Mouse (Mus musculus) intestine, embryonic 16.5 days (tissue): ENCODE results near the gene E130114P18Rik. TPM values are rescaled to one million over a fixed set of nuclear protein-coding genes. Genes with fewer than 3 reads are reported as not detected.

Experiments
- ATAC-seq: fragments of 200-750 bp; cut with Nextera tagmentation; 2 replicates; pipeline ENCODE4 v1.8.0; 2017; ENCODE audit warnings: moderate TSS enrichment, moderate library complexity
- H3K27ac ChIP-seq: fragments of 300-500 bp; sonication (generic); 2 replicates; pipeline ENCODE4 v1.5.1; 2014; ENCODE audit warnings: mild to moderate bottlenecking, low read length
- H3K27me3 ChIP-seq: fragments of 300-500 bp; sonication (generic); replicated peaks from 2 replicates; pipeline ENCODE4 v1.6.1; 2014; ENCODE audit warnings: low read length, control low read depth, mixed read lengths; ENCODE audit not compliant: control insufficient read depth, insufficient read depth
- H3K36me3 ChIP-seq: fragments of 300-500 bp; sonication (generic); 2 replicates; pipeline ENCODE4 v1.6.1; 2014; ENCODE audit warnings: low read length, control low read depth; ENCODE audit not compliant: control insufficient read depth, insufficient read depth
- H3K4me1 ChIP-seq: fragments of 300-500 bp; sonication (generic); 2 replicates; pipeline ENCODE4 v1.6.1; 2014; ENCODE audit warnings: low read length, control low read depth, mixed read lengths; ENCODE audit not compliant: control insufficient read depth, insufficient read depth
- H3K4me2 ChIP-seq: fragments of 300-500 bp; sonication (generic); 2 replicates; pipeline ENCODE4 v1.6.1; 2014; ENCODE audit warnings: low read depth, low read length, control low read depth
- H3K4me3 ChIP-seq: fragments of 300-500 bp; sonication (generic); 2 replicates; pipeline ENCODE4 v1.5.1; 2014; ENCODE audit warnings: mild to moderate bottlenecking, low read length
- H3K9ac ChIP-seq: fragments of 300-500 bp; sonication (generic); 2 replicates; pipeline ENCODE4 v1.6.1; 2014; ENCODE audit warnings: low read depth, low read length
- H3K9me3 ChIP-seq: fragments of 300-500 bp; sonication (generic); 2 replicates; pipeline ENCODE4 v1.6.1; 2016; ENCODE audit warnings: low read length, control low read depth; ENCODE audit not compliant: control insufficient read depth
- WGBS: fragments of 180-500 bp; shearing (Covaris S2); extraction: QIAGEN DNeasy Blood & Tissue Kit; methylation state at CpG from one replicate; pipeline ENCODE4 v1.1.7; 2014; 5-methylcytosine and 5-hydroxymethylcytosine counted together
- polyA plus RNA-seq: library from polyadenylated mRNA; unstranded; fragments of >200 nt; fragmentation: Nextera tagmentation; extraction: Ambion mirVana; gene quantifications from 2 replicates; pipeline ENCODE4 v1.2.1, GENCODE M21; 2015

Gene E130114P18Rik
- polyA plus RNA-seq, 1 experiment from 2014 or later: 2.6 TPM

- H3K4me3 ChIP-seq: no peak overlapping the region
- no peak overlapping the region for H3K9ac ChIP-seq
- no peaks in the 10 kb centered on the region for H3K9me3 ChIP-seq
- 47% methylated on average over 15 of the region's 15 CpGs for WGBS
- H3K36me3 ChIP-seq: no peaks in the 10 kb centered on the region
- no peak overlapping the region for H3K27ac ChIP-seq
- H3K4me2 ChIP-seq: peak overlapping the region; percentile 13; the same call in 1 of the 2 replicates
- no peak for ATAC-seq
- no peaks in the 10 kb centered on the region for H3K27me3 ChIP-seq
- H3K4me1 ChIP-seq: peaks cover 5% of the 10 kb centered on the region; the same call in 1 of the 2 replicates
Measured at GRCm38 (mm10) chr4:97618668-97619373, 159.1 kb downstream of the E130114P18Rik start.

GRCm38 (mm10) chr4:97615031-97615430 lies 162.8 kb downstream of the E130114P18Rik start:
- H3K27me3 ChIP-seq: no peaks in the 10 kb centered on the region
- no peak overlapping the region for H3K9ac ChIP-seq
- H3K36me3 ChIP-seq: no peaks in the 10 kb centered on the region
- H3K9me3 ChIP-seq: no peaks in the 10 kb centered on the region
- H3K4me2 ChIP-seq: no peak overlapping the region
- WGBS: 59% methylated on average over 3 of the region's 3 CpGs
- ATAC-seq: peak; percentile 44; the same call in 1 of the 2 replicates
- peaks cover 5% of the 10 kb centered on the region; the same call in 1 of the 2 replicates for H3K4me1 ChIP-seq
- no peak overlapping the region for H3K4me3 ChIP-seq
- H3K27ac ChIP-seq: no peak overlapping the region

GRCm38 (mm10) chr4:97611251-97611847 lies 166.5 kb downstream of the E130114P18Rik start:
- 47% methylated on average over 11 of the region's 11 CpGs for WGBS
- Histone ChIP-seq H3K27ac (peak overlapping the region; percentile 23; the same call in 1 of the 2 replicates), H3K4me1 (peaks cover 4% of the 10 kb centered on the region; the same call in 1 of the 2 replicates), H3K4me2 (no peak overlapping the region), H3K36me3 (no peaks in the 10 kb centered on the region), H3K4me3 (no peak overlapping the region), H3K9ac (no peak overlapping the region), H3K9me3 (no peaks in the 10 kb centered on the region), H3K27me3 (no peaks in the 10 kb centered on the region)
- 0 out of 2 replicates have a peak, but pooled peaks have one; percentile 43 for ATAC-seq

GRCm38 (mm10) chr4:97609831-97610727 lies 167.8 kb downstream of the E130114P18Rik start:
- 41% methylated on average over 10 of the region's 10 CpGs for WGBS
- peaks cover 4% of the 10 kb centered on the region; the same call in 1 of the 2 replicates for H3K4me1 ChIP-seq
- no peak overlapping the region for H3K4me3 ChIP-seq
- H3K27ac ChIP-seq: no peak overlapping the region
- H3K27me3 ChIP-seq: no peaks in the 10 kb centered on the region
- H3K9ac ChIP-seq: no peak overlapping the region
- H3K36me3 ChIP-seq: no peaks in the 10 kb centered on the region
- no peak for ATAC-seq
- no peaks in the 10 kb centered on the region for H3K9me3 ChIP-seq
- H3K4me2 ChIP-seq: no peak overlapping the region

GRCm38 (mm10) chr4:97609329-97609728 lies 168.5 kb downstream of the E130114P18Rik start:
- H3K4me2 ChIP-seq: no peak overlapping the region
- no peak for ATAC-seq
- no peak overlapping the region for H3K4me3 ChIP-seq
- H3K9ac ChIP-seq: no peak overlapping the region
- H3K27me3 ChIP-seq: no peaks in the 10 kb centered on the region
- no peak overlapping the region for H3K27ac ChIP-seq
- H3K9me3 ChIP-seq: no peaks in the 10 kb centered on the region
- peaks cover 4% of the 10 kb centered on the region; the same call in 1 of the 2 replicates for H3K4me1 ChIP-seq
- 84% methylated on average over 4 of the region's 4 CpGs for WGBS
- H3K36me3 ChIP-seq: no peaks in the 10 kb centered on the region

- Histone ChIP-seq H3K36me3 (no peaks in the 10 kb centered on the region), H3K4me1 (peaks cover 4% of the 10 kb centered on the region; the same call in 1 of the 2 replicates), H3K9ac (no peak overlapping the region), H3K27me3 (no peaks in the 10 kb centered on the region), H3K4me3 (no peak overlapping the region), H3K9me3 (no peaks in the 10 kb centered on the region), H3K27ac (no peak overlapping the region), H3K4me2 (no peak overlapping the region)
- 81% methylated on average over 8 of the region's 8 CpGs for WGBS
- no peak for ATAC-seq
Measured at GRCm38 (mm10) chr4:97608728-97609127, 169.2 kb downstream of the E130114P18Rik start.

GRCm38 (mm10) chr4:97608134-97608533 lies 169.7 kb downstream of the E130114P18Rik start:
- H3K4me1 ChIP-seq: peaks cover 4% of the 10 kb centered on the region; the same call in 1 of the 2 replicates
- ATAC-seq: no peak
- H3K9ac ChIP-seq: no peak overlapping the region
- WGBS: 70% methylated on average over 3 of the region's 3 CpGs
- H3K4me3 ChIP-seq: no peak overlapping the region
- no peaks in the 10 kb centered on the region for H3K36me3 ChIP-seq
- no peaks in the 10 kb centered on the region for H3K9me3 ChIP-seq
- H3K4me2 ChIP-seq: no peak overlapping the region
- H3K27ac ChIP-seq: no peak overlapping the region
- H3K27me3 ChIP-seq: no peaks in the 10 kb centered on the region

GRCm38 (mm10) chr4:97607169-97607568 lies 170.7 kb downstream of the E130114P18Rik start:
- Histone ChIP-seq H3K4me2 (no peak overlapping the region), H3K27ac (0 out of 2 replicates have a peak overlapping the region, but pooled peaks have one; percentile 4), H3K9ac (no peak overlapping the region), H3K36me3 (no peaks in the 10 kb centered on the region), H3K4me1 (peaks cover 4% of the 10 kb centered on the region; the same call in 1 of the 2 replicates), H3K27me3 (no peaks in the 10 kb centered on the region), H3K4me3 (no peak overlapping the region), H3K9me3 (no peaks in the 10 kb centered on the region)
- ATAC-seq: peak; percentile 90
- WGBS: 64% methylated on average over 1 of the region's 1 CpGs

GRCm38 (mm10) chr4:97606524-97606923 lies 171.4 kb downstream of the E130114P18Rik start:
- WGBS: 49% methylated on average over 8 of the region's 8 CpGs
- Histone ChIP-seq H3K4me1 (peaks cover 11% of the 10 kb centered on the region), H3K27ac (no peak overlapping the region), H3K27me3 (no peaks in the 10 kb centered on the region), H3K9ac (no peak overlapping the region), H3K36me3 (no peaks in the 10 kb centered on the region), H3K9me3 (no peaks in the 10 kb centered on the region), H3K4me2 (no peak overlapping the region), H3K4me3 (no peak overlapping the region)
- no peak for ATAC-seq
